Mouse (Mus musculus) embryonic facial prominence, embryonic 11.5 days (tissue): Measurements from ENCODE around the gene Bola1. TPM values are rescaled to one million over a fixed set of nuclear protein-coding genes. Genes with fewer than 3 reads are reported as not detected.

Experiments
- ATAC-seq: fragments of 200-750 bp; cut with Nextera tagmentation; replicated peaks from 2 replicates; pipeline ENCODE4 v1.8.0; 2017; ENCODE audit warnings: low read depth; ENCODE audit not compliant: insufficient number of reproducible peaks, low FRiP score, low TSS enrichment
- DNase-seq: peaks from one replicate; pipeline ENCODE4 v3.0.0-alpha.2; 2015; ENCODE audit warnings: low spot score
- H3K27ac ChIP-seq: fragments of 300-500 bp; sonication (generic); replicated peaks from 2 replicates; pipeline ENCODE4 v1.5.1; 2014; ENCODE audit warnings: mild to moderate bottlenecking, low read depth, low read length, control low read depth
- H3K27me3 ChIP-seq: fragments of 300-500 bp; sonication (generic); 2 replicates; pipeline ENCODE4 v1.6.1; 2014; ENCODE audit warnings: mild to moderate bottlenecking, low read length, moderate library complexity, mixed read lengths; ENCODE audit not compliant: control insufficient read depth, insufficient read depth
- H3K36me3 ChIP-seq: fragments of 300-500 bp; sonication (generic); replicated peaks from 2 replicates; pipeline ENCODE4 v1.6.1; 2014; ENCODE audit warnings: low read depth, mild to moderate bottlenecking, low read length, moderate library complexity, mixed read lengths; ENCODE audit not compliant: control insufficient read depth, insufficient read depth
- H3K4me1 ChIP-seq: fragments of 300-500 bp; sonication (generic); 2 replicates; pipeline ENCODE4 v1.6.1; 2014; ENCODE audit warnings: low read length, mixed read lengths; ENCODE audit not compliant: control insufficient read depth, insufficient read depth
- H3K4me2 ChIP-seq: fragments of 300-500 bp; sonication (generic); 2 replicates; pipeline ENCODE4 v1.6.1; 2014; ENCODE audit warnings: low read depth, mild to moderate bottlenecking, control low read depth, low read length, moderate library complexity
- H3K4me3 ChIP-seq: fragments of 300-500 bp; sonication (generic); 2 replicates; pipeline ENCODE4 v1.5.1; 2014; ENCODE audit warnings: low read depth, low read length, control low read depth
- H3K9ac ChIP-seq: fragments of 300-500 bp; sonication (generic); replicated peaks from 2 replicates; pipeline ENCODE4 v1.6.1; 2014; ENCODE audit warnings: mild to moderate bottlenecking, control low read depth, low read length
- H3K9me3 ChIP-seq: fragments of 300-500 bp; sonication (generic); replicated peaks from 2 replicates; pipeline ENCODE4 v1.6.1; 2016; ENCODE audit warnings: mild to moderate bottlenecking, low read length, inconsistent platforms, mixed read lengths; ENCODE audit not compliant: control insufficient read depth
- WGBS: fragments of 180-500 bp; shearing (Covaris S2); extraction: QIAGEN DNeasy Blood & Tissue Kit; methylation state at CpG from one replicate; pipeline ENCODE4 v1.1.7; 2014; 5-methylcytosine and 5-hydroxymethylcytosine counted together
- microRNA-seq: library from miRNA; unstranded; fragments of <30 nt; microRNA quantifications from one replicate; pipeline ENCODE4, GENCODE M21; 2016; ENCODE audit warnings: borderline number of aligned reads
- polyA plus RNA-seq: library from polyadenylated mRNA; unstranded; fragments of >200 nt; fragmentation: Nextera tagmentation; extraction: Ambion mirVana; gene quantifications from 2 replicates; pipeline ENCODE4 v1.2.1, GENCODE M21; 2014

Bola1 gene
- polyA plus RNA-seq, 1 experiment from 2014 or later: 59.4 TPM

DNA sequence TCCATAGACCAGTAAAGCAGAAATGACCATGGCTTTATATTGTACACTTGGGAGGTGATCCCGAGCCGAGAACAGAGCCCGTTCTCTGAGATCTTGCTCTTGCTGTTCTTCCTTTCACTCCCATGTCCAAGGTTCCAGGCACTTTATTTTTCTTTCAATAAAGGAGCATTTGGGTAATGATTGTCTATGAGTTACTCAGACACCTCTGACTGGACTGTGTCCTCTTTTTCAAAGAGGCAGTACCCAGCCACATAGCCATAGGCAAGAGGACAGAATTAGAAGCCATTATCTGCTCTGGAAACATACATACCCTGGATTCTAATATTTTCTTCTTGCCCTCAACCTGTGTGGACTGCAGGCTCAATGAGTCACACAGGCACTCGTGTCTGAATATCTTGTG, 59.7 kb downstream of the Bola1 start:
- ATAC-seq (no peak), DNase-seq (no peak)
- 79% methylated on average over 4 of the region's 4 CpGs for WGBS
- Histone ChIP-seq H3K9ac (no peak overlapping the region), H3K9me3 (no peaks in the 10 kb centered on the region), H3K36me3 (peaks cover 5% of the 10 kb centered on the region), H3K4me1 (peaks cover 6% of the 10 kb centered on the region; the same call in 1 of the 2 replicates), H3K27ac (no peak overlapping the region), H3K27me3 (no peaks in the 10 kb centered on the region), H3K4me2 (no peak overlapping the region), H3K4me3 (no peak overlapping the region)

DNA sequence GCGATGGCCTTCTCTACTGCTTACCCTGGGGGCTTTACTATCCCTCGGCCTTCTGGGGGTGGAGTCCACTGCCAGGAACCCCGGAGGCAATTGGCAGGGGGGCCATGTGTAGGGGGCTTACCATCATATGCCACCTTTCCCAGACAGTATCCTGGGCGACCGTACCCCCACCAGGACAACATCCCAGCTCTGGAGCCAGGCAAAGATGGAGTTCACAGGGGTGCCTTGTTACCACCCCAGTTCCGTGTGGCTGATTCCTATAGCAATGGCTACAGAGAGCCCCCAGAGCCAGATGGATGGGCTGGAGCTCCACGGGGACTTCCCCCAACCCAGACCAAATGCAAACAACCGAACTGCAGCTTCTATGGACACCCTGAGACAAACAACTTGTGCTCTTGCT, 64.0 kb downstream of the Bola1 start:
- Histone ChIP-seq H3K9ac (no peak overlapping the region), H3K4me2 (no peak overlapping the region), H3K27ac (no peak overlapping the region), H3K9me3 (no peaks in the 10 kb centered on the region), H3K27me3 (no peaks in the 10 kb centered on the region), H3K4me3 (no peak overlapping the region), H3K4me1 (peaks cover 1% of the 10 kb centered on the region; the same call in 1 of the 2 replicates), H3K36me3 (peaks cover 5% of the 10 kb centered on the region)
- WGBS: 79% methylated on average over 8 of the region's 8 CpGs
- no peak for ATAC-seq
- DNase-seq: no peak

DNA sequence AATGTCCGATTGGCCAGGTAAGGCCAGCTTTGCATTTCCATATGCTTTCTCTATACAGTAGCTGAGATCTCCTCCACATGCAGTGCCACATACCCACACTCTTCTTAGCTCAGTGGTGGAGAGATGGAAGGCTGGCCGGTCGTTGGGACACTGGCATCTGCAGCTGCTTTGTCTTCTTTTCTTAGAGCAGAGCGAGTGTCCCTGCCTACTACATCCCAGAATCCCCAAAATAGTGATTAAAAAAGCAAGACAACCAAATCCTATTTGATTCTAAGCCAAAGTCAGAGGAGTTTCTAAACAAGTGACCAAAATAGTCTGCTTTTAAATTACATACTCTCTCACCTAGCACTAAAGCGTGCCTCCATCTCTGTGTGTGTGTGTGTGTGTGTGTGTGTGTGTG, 66.9 kb downstream of the Bola1 start:
- ATAC-seq: no peak
- Histone ChIP-seq H3K36me3 (peaks cover 5% of the 10 kb centered on the region), H3K4me1 (no peaks in the 10 kb centered on the region), H3K27me3 (no peaks in the 10 kb centered on the region), H3K4me2 (no peak overlapping the region), H3K9ac (no peak overlapping the region), H3K4me3 (no peak overlapping the region), H3K9me3 (no peaks in the 10 kb centered on the region), H3K27ac (no peak overlapping the region)
- DNase-seq: no peak
- 95% methylated on average over 5 of the region's 5 CpGs for WGBS

DNA sequence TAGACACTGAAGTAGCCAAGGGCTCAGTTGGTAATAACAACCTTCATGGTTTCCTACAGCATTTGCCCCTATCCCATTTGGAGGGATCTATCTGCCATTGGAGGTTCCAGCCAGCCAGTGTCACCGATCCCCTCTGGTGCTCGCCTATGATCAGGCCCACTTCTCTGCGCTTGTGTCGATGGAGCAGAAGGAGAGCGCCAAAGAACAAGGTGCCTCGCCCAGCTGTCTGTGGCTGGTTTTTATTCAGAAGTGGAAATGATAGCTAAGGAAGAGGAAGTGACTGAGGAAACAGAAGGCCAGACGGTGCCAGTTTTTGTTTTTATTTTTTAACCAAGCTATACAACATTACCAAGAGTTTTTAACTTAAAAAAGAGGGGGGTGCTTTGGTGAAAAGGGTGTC, 67.7 kb downstream of the Bola1 start:
- Histone ChIP-seq H3K4me3 (no peak overlapping the region), H3K27me3 (no peaks in the 10 kb centered on the region), H3K4me2 (no peak overlapping the region), H3K27ac (no peak overlapping the region), H3K36me3 (peaks cover 5% of the 10 kb centered on the region), H3K4me1 (no peaks in the 10 kb centered on the region), H3K9ac (no peak overlapping the region), H3K9me3 (no peaks in the 10 kb centered on the region)
- WGBS: 93% methylated on average over 7 of the region's 7 CpGs
- DNase-seq (no peak), ATAC-seq (no peak)

DNA sequence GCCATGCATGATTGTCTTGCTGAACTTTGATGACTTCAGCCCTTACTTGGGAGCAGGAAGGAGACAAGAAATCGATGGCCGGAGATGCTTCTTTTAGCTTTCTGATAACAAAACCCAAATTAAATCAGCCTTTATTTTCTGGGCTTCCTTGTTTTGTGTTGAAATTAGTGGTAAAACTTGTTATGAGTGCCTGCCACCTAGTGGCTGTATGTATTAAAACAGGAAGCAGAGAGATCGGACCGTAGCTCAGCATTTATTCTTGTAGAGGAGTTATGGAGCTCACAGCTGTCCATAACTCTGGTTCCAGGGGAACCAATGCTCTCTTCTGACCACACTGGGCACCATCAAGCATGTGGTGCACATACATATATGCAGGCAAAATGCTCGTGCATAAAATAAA, 71.6 kb downstream of the Bola1 start:
- no peak overlapping the region for H3K4me3 ChIP-seq
- no peak overlapping the region for H3K4me2 ChIP-seq
- no peaks in the 10 kb centered on the region; the same call in 1 of the 2 replicates for H3K36me3 ChIP-seq
- WGBS: 22% methylated on average over 5 of the region's 5 CpGs
- H3K27ac ChIP-seq: no peak overlapping the region
- H3K9me3 ChIP-seq: no peaks in the 10 kb centered on the region
- H3K4me1 ChIP-seq: no peaks in the 10 kb centered on the region
- no peak for ATAC-seq
- H3K9ac ChIP-seq: no peak overlapping the region
- H3K27me3 ChIP-seq: no peaks in the 10 kb centered on the region
- peak; percentile 77 for DNase-seq

Small RNA genes within 50 kb of the gene (microRNA-seq; reads per million reads assigned to microRNA genes)
- not detected for gene Gm44492
- gene Gm47311: not detected
- not detected for gene Gm47313

Other genes with a start within 250 kb of the Bola1 start
- 63.1 and 64.8 TPM in 2 replicates for gene Plekho1, start 223.7 kb downstream of the Bola1 start, polyA plus RNA-seq
- gene Vps45, start 161.2 kb downstream of the Bola1 start, polyA plus RNA-seq: 20.7 and 21.3 TPM in 2 replicates
- 10.7 and 12.1 TPM in 2 replicates for gene Otud7b, start 115.2 kb downstream of the Bola1 start, polyA plus RNA-seq
- 25.0 and 28.4 TPM in 2 replicates for gene Mtmr11, start 57.7 kb downstream of the Bola1 start, polyA plus RNA-seq
- gene Sf3b4, start 47.4 kb downstream of the Bola1 start, polyA plus RNA-seq: 212 and 232 TPM in 2 replicates
- 4.3 and 4.8 TPM in 2 replicates for gene Sv2a, start 38.6 kb downstream of the Bola1 start, polyA plus RNA-seq
- gene Hist2h2ab, start 156 bp upstream of the Bola1 start, polyA plus RNA-seq: 1.5 TPM in 1 of 2 replicates, not detected in the other
- 12.5 and 15.5 TPM in 2 replicates for gene Hist2h2ac, start 1.2 kb upstream of the Bola1 start, polyA plus RNA-seq
- gene Hist2h2be, start 1.4 kb upstream of the Bola1 start, polyA plus RNA-seq: 11.5 and 12.4 TPM in 2 replicates
- 9.8 and 11.8 TPM in 2 replicates for gene Hist2h3c2, start 19.4 kb upstream of the Bola1 start, polyA plus RNA-seq
- gene Hist2h2aa2, start 20.6 kb upstream of the Bola1 start, polyA plus RNA-seq: 45.8 and 51.6 TPM in 2 replicates
- gene Hist2h2aa1, start 25.8 kb upstream of the Bola1 start, polyA plus RNA-seq: 7.0 and 15.3 TPM in 2 replicates
- gene Hist2h3c1, start 27.0 kb upstream of the Bola1 start, polyA plus RNA-seq: 0.50 and 1.8 TPM in 2 replicates
- gene Hist2h4, start 43.6 kb upstream of the Bola1 start, polyA plus RNA-seq: 4.4 TPM in 2 replicates
- 79.1 and 90.2 TPM in 2 replicates for gene Hist2h3b, start 48.9 kb upstream of the Bola1 start, polyA plus RNA-seq
- gene Hist2h2bb, start 50.0 kb upstream of the Bola1 start, polyA plus RNA-seq: 18.6 and 25.6 TPM in 2 replicates
- gene Fcgr1, start 74.3 kb upstream of the Bola1 start, polyA plus RNA-seq: 1.3 and 2.1 TPM in 2 replicates
- gene BC107364, start 232.6 kb upstream of the Bola1 start, polyA plus RNA-seq: not detected in 2 replicates